Mouse (Mus musculus) retina, postnatal 7 days (tissue): ENCODE results near the gene Riok2.

Experiments used
- DNase-seq: peaks from one replicate; pipeline ENCODE4 v3.0.0-alpha.2; 2012; ENCODE audit warnings: low read depth, low spot score

Riok2 gene

GRCm38 (mm10) chr17:17405606-17406005 lies 31.5 kb downstream of the Riok2 start:
- no peak for DNase-seq

- DNase-seq = no peak
Measured at GRCm38 (mm10) chr17:17408137-17408536, 34.0 kb downstream of the Riok2 start.

GRCm38 (mm10) chr17:17408720-17409478 lies 34.8 kb downstream of the Riok2 start:
- DNase-seq = no peak

- no peak for DNase-seq
Measured at GRCm38 (mm10) chr17:17409601-17410000, 35.5 kb downstream of the Riok2 start.

- no peak for DNase-seq
Measured at GRCm38 (mm10) chr17:17411443-17411842, 37.3 kb downstream of the Riok2 start.

GRCm38 (mm10) chr17:17412176-17412575 lies 38.1 kb downstream of the Riok2 start:
- DNase-seq = no peak

GRCm38 (mm10) chr17:17414206-17414605 lies 40.1 kb downstream of the Riok2 start:
- DNase-seq = no peak

GRCm38 (mm10) chr17:17424609-17425307 lies 50.6 kb downstream of the Riok2 start:
- no peak for DNase-seq

- no peak for DNase-seq
Measured at GRCm38 (mm10) chr17:17425308-17425813, 51.3 kb downstream of the Riok2 start.

- DNase-seq = no peak
Measured at GRCm38 (mm10) chr17:17425906-17426305, 51.8 kb downstream of the Riok2 start.

GRCm38 (mm10) chr17:17428888-17429287 lies 54.8 kb downstream of the Riok2 start:
- DNase-seq = no peak

- no peak for DNase-seq
Measured at GRCm38 (mm10) chr17:17433679-17434078, 59.6 kb downstream of the Riok2 start.

- no peak for DNase-seq
Measured at GRCm38 (mm10) chr17:17438576-17439191, 64.6 kb downstream of the Riok2 start.

- DNase-seq = no peak
Measured at GRCm38 (mm10) chr17:17441876-17442498, 67.9 kb downstream of the Riok2 start.

GRCm38 (mm10) chr17:17444297-17444886 lies 70.3 kb downstream of the Riok2 start:
- DNase-seq = no peak
